Mouse (Mus musculus) adrenal gland (tissue): ENCODE measurements around the gene Mras.

Experiments
- intact Hi-C: fragments of 180-260 bp; cut with DNase I; formaldehyde crosslinking; loops from one replicate; pipeline ENCODE4 v1.15.1; 2025
- long read RNA-seq, 2 experiments: library from polyadenylated mRNA; unstranded; transcript quantifications; one replicate each; pipeline ENCODE4 v2.0.0; 2020; ENCODE audit warnings: borderline replicate concordance in 1 of 2; ENCODE audit not compliant: insufficient replicate concordance in 1 of 2

The Mras gene
- long read RNA-seq, experiment 1, full-length matches to known transcripts: 11 of 29 reads
- long read RNA-seq, experiment 1, partial matches to known transcripts: 15 of 29 reads
- long read RNA-seq, experiment 1, other reads (novel, unspliced or antisense): 3 of 29 reads
- long read RNA-seq, experiment 2, full-length matches to known transcripts: 21 of 67 reads
- long read RNA-seq, experiment 2, partial matches to known transcripts: 35 of 67 reads
- long read RNA-seq, experiment 2, other reads (novel, unspliced or antisense): 11 of 67 reads

GRCm38 (mm10) chr9:99437031-99437764 is at the start of gene Mras:
Gene Mras, minus strand, starts transcription at chr9:99437381.
- intact Hi-C loops: loop anchor here (5.0 kb wide), 1 partner anchor 45 kb away; no protein-coding TSS in a partner anchor

DNA sequence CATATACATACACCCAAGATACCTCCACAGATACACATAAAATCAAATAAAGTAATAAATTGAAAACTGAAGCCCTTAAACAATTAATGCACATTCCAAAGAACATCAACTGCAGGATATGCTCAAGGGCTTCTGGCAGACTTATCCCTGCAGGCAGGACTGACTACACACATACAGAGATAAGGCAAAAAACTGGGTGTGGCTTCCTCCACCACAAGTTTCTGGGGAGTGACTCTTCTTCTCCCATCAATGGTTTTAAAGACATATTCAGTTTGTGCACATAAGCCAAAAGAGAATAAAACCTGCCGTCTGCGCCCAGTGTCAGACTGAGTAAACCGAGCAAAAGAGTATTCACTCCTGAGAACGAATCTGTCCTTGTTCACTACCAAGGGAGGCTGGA is 48.0 kb upstream of the Mras start:
- intact Hi-C loops: no loop called here

- intact Hi-C loops: no loop called here
These were observed 47.5 kb upstream of the Mras start for GRCm38 (mm10) chr9:99484632-99485031.

DNA sequence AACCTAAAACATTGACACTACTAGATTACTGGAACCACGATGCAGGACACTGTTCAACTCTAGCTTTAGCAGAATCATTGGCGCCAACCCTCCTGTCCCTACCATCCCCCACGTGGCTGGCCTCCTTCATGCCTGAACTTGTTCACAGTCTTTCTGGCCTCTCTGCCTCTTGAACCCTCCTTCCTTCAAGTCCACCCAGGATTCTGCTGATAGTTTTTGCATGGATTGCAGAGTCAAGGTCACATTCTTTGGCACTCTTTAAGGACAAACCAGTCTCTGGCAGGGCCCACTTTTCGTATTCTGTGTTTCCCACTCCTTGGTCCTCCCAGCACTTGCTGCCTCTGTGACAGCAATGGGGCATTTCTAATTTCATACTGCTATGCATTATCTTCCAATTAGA is 46.0 kb upstream of the Mras start:
- intact Hi-C loops: no loop called here

- intact Hi-C loops: no loop called here
These were observed 43.6 kb upstream of the Mras start for GRCm38 (mm10) chr9:99480764-99481163.

DNA sequence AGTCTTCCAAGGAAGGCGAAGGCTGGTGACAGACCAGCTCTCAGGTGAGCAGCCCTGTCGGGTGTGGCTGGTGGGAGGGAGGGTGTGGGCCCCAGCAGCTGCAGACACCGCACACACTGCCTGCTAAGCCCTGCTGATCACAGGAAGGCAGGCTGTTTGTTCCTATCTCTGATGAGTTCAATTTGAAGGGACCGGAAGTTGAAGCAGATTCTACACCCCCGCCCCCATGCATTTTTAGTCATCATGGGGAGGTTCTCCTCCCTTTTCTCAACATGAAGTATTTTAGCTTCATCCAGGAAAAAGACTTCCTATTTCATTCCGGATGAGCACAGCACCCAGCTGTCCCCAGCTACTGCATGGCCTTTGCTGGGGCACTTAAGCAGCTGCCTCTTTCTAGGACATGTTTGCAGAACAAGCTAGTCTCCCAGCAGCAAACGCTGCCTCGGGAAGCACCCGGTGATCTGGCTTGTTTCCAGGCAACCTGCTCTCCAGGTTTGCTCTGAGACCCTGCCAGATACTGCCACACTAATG is 42.1 kb upstream of the Mras start:
- intact Hi-C loops: no loop called here

- intact Hi-C loops: loop anchor here (5.0 kb wide), 1 partner anchor 36 kb away; no protein-coding TSS in a partner anchor
These were observed 34.2 kb upstream of the Mras start for GRCm38 (mm10) chr9:99471334-99471733.

GRCm38 (mm10) chr9:99470347-99471092 is 33.3 kb upstream of the Mras start:
- intact Hi-C loops: loop anchor here (5.0 kb wide), 1 partner anchor 37 kb away; no protein-coding TSS in a partner anchor

- intact Hi-C loops: loop anchor here (5.0 kb wide), 2 partner anchors 38 to 53 kb away; no protein-coding TSS in a partner anchor
These were observed 32.6 kb upstream of the Mras start for GRCm38 (mm10) chr9:99469681-99470273.

DNA sequence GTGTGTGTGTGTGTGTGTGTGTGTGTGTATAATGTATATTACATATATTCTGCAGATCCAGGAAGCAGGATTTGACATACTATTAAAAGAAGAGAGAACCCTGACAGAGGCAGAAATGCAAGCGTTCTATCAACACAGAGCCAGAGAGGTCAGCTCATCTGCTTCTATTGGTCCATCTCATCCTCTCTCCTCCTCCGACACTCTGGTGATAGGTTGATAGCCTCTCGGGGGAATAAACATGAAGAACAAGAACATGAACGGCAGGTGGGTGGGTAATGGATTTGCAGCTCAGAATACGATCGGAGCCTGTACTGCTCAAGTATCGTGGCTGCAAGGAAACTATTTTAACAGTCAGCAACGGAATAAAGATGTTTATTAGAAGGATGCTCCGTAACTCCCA is 31.4 kb upstream of the Mras start:
- intact Hi-C loops: loop anchor here (5.0 kb wide), 1 partner anchor 54 kb away; no protein-coding TSS in a partner anchor

DNA sequence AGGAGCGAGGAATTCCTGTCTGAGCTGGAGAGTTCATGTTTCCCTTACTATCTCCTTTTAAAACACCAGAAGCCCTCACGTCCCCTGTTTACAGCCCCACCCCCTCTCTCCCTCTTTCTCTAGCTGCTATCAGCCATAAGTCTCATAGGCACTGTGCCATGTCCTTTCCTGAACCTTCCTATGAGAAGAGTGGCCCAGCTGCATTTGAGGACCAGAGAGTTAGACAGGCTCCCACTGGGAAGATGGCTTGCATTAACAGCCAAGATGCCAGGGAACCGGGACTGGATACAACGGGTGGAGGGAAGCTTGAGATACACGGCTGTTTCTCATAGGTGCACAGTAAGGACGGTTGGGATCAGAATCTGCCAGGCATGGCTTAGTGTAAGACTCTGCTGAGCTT is 27.7 kb upstream of the Mras start:
- intact Hi-C loops: loop anchor here (5.0 kb wide), 1 partner anchor 57 kb away; no protein-coding TSS in a partner anchor

DNA sequence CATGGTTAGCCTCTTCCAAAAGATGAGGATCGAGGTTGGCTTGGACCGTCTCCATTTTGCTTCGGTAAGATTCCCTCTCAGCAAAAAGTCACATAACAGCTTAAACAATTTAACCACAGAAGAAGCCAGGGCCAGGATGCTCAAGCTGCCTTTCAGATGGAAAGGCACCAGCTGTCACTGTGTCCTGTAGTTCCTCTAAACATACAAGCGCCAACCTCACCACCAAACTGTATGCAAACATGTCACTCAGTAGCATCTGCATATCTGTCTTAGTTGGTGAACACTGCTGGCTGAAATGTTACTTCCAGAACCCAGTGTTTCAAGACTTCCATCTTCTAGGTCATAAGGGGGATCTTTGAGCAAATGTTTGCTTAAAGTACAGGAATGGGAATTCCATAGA is 22.5 kb upstream of the Mras start:
- intact Hi-C loops: loop anchor here (2.0 to 5.0 kb wide), 2 partner anchors 119 to 203 kb away; no protein-coding TSS in a partner anchor

- intact Hi-C loops: loop anchor here (2.0 to 5.0 kb wide), 2 partner anchors 120 to 204 kb away; no protein-coding TSS in a partner anchor
These were observed 21.5 kb upstream of the Mras start for GRCm38 (mm10) chr9:99458529-99459208.

GRCm38 (mm10) chr9:99454211-99454610 is 17.0 kb upstream of the Mras start:
- intact Hi-C loops: loop anchor here (5.0 kb wide), 2 partner anchors 77 to 392 kb away; no protein-coding TSS in a partner anchor

DNA sequence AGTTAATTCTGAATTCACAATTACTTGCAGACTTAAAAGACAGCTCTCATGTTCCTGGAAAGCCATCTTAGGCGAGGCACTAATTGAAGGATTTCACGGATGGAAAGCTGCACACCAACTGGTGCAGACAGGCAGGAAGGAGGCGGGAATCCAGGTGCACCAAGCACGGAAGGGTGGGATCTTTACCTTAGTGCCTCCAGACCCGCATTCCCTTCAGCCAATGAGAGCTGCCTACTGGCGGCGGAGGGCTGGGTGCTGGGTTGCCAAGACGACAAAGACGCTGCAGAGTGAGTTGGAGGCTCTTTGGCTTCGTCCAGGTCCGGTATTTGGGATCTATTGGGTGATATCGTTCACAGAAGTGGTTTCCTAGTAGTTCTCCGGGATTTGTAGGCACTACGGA is 14.0 kb upstream of the Mras start, which contains the start of gene Nme9:
Gene Nme9 (plus strand): TSS at position 315 of the 400 bp plus-strand sequence.
- intact Hi-C loops: loop anchor here (5.0 kb wide), 2 partner anchors 74 to 389 kb away; no protein-coding TSS in a partner anchor

DNA sequence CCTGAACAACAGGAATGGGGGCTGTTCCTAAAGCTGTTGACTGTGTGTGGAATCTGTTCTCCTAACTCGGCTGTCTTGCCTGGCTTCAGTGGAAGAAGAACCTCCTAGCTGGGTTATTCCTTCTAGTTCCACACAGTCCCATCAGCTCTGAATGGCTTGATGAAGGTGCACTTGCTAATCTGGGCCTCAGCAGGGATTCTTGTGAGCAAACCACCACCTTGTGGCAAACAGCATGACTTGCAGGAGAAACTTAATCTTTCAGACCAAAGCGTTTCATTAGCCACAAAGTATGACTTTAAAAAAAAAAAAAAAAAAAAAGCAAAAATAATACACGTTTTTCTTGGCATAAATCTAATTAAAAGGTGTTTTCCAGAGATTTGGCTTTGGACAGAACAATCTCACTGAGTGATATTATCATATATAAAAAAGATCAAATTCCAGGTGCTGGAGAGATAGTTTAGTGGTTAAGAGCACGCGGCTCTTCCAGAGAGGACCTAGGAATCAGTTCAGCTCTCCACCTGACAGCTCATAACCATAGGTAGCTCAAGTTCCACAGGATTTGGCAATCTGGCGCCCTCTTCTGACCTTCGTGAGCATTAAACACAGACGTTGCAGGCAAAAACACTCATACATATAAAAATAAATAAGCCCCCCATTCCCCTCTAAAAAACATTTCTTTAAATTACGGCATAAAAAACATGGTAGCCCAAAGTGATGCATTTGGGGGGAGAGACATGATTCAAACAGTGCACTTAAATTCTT is 12.9 kb upstream of the Mras start:
- intact Hi-C loops: loop anchor here (5.0 to 10.0 kb wide), 3 partner anchors 73 to 388 kb away; partner anchors contain the start of gene Cep70

- intact Hi-C loops: loop anchor here (10.0 kb wide), 1 partner anchor 203 kb away; the partner anchor contains the start of gene Cep70
These were observed 10.1 kb upstream of the Mras start for GRCm38 (mm10) chr9:99447323-99447722.

GRCm38 (mm10) chr9:99446259-99446658 is 9.1 kb upstream of the Mras start:
- intact Hi-C loops: loop anchor here (10.0 kb wide), 1 partner anchor 201 kb away; the partner anchor contains the start of gene Cep70
